Mouse (Mus musculus): ENCODE data around the gene Plcb2. TPM values are rescaled to one million over a fixed set of nuclear protein-coding genes. Genes with fewer than 3 reads are reported as not detected.
A peak's percentile ranks its signal among the peaks of the same experiment; 100 is the strongest.

The Plcb2 gene
- polyA plus RNA-seq, 1 experiment: 0.49 TPM

DNA sequence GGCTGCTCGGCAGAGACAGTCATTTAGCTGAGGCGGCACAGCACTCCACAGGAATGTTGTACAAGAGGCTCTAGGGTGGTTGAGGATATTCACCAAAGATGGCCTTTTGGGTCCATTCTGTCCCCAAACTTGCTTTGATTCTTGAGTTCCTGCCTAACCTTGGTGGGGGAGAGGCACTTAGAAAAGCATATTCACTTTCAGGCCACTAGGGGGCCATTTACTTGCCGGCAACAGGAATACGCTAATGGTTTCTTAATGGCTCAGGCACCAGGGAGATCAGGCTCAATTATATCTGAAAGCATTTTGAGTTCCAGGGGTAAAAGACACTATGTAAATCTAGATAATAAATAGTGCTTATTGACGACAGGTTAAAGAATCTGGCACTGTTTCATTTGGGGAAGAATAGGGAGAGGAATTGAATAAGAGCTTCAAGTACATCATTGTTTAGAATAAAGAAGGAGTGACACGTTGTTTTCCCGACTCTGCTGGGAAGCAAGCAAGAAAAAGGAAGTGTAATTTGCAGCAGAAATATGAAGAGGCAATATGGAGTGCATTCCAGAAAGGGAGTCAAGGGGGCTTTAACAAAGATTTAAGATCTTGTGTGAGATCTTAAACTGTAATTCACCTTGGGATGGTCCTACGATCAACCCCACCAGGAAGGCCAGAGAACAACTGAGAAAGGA, 15.2 kb upstream of the Plcb2 start:
- TF ChIP-seq CTCF (IDR thresholded peaks at IDR 0.05; ENCODE audit: borderline replicate concordance, insufficient read depth, low read length) (no peak), POLR2A (IDR thresholded peaks at IDR 0.05; ENCODE audit: low read depth, low read length) (no peak)

DNA sequence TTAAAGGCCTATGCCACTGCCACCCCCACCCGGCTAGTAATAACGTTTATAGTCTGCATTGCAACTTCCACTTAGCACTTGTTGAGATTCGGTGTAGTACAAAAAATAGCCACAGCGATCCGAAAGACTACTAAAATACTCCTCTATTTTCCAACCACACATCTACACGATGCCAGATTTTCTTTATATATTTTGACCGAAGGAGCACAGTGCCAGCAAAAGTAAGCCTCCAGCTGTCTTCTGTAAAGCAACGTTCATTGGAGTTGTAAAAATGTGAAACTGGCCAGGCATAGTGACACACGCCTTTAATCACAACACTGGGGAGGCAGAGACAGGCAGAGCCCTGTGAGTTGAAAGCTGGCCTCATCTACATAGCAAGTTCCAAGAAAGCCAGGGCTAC, 12.9 kb upstream of the Plcb2 start:
- Histone ChIP-seq H3K4me1 (ENCODE audit: control insufficient read depth, insufficient read depth, low read length) (0 out of 2 replicates have a peak, but pooled peaks cover 3% of the 10 kb centered on the region), H3K27ac (ENCODE audit: insufficient read depth, low read length) (no peak overlapping the region), H3K4me3 (ENCODE audit: insufficient read depth, low read length) (no peak overlapping the region)
- TF ChIP-seq POLR2A (IDR thresholded peaks at IDR 0.05; ENCODE audit: low read depth, low read length) (no peak), CTCF (IDR thresholded peaks at IDR 0.05; ENCODE audit: borderline replicate concordance, insufficient read depth, low read length) (no peak)

More for the DNA sequence above, 15.2 kb upstream of the Plcb2 start:
- H3K4me3 ChIP-seq (ENCODE audit: insufficient read depth, low read length): no peak overlapping the region
- no peak overlapping the region for H3K27ac ChIP-seq (ENCODE audit: insufficient read depth, low read length)
- H3K4me1 ChIP-seq (ENCODE audit: control insufficient read depth, insufficient read depth, low read length): peaks cover 12% of the 10 kb centered on the region; the same call in 1 of the 2 replicates

DNA sequence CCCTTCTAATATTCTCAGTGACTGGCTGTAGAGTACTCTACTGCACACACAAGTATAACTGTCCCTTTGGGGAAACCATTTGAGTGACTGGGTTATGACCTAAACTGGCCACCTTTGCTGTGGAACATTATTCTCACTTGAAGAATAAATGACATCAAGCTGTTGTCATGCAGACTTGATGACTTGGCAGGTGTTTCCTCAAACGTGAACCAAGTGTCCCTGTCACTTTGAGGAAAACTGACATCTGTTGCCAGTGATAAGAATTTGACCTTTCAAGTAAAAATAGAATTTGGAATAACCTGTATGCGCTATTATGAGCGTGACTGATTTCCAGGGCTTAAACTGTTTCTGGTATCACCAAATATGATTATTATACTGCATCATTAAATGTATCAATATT, 12.1 kb upstream of the Plcb2 start:
- TF ChIP-seq CTCF (IDR thresholded peaks at IDR 0.05; ENCODE audit: borderline replicate concordance, insufficient read depth, low read length) (no peak), POLR2A (IDR thresholded peaks at IDR 0.05; ENCODE audit: low read depth, low read length) (no peak)
- 0 out of 2 replicates have a peak, but pooled peaks cover 3% of the 10 kb centered on the region for H3K4me1 ChIP-seq (ENCODE audit: control insufficient read depth, insufficient read depth, low read length)
- no peak overlapping the region for H3K27ac ChIP-seq (ENCODE audit: insufficient read depth, low read length)
- H3K4me3 ChIP-seq (ENCODE audit: insufficient read depth, low read length): no peak overlapping the region

DNA sequence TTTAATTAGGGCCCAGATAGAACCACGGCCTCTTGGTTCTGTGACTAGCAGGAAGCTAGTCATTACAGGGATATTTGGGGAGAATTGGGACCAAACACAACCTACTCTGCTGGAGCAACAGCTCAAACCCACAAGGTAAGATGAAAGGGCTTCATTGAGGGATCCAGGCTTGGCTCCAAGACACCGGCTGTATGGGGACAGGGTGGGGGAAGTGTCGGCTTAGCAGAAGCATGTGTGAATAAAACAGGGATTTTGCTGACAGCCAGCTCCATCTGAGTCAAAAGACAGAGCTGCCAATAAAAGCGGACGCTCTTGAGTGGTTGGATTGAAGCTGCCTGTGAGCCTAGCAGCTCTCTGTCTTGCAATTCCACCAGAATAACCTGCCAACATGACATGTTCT, 5.1 kb upstream of the Plcb2 start:
- Histone ChIP-seq H3K4me3 (ENCODE audit: insufficient read depth, low read length) (no peak overlapping the region), H3K27ac (ENCODE audit: insufficient read depth, low read length) (no peak overlapping the region), H3K4me1 (ENCODE audit: control insufficient read depth, insufficient read depth, low read length) (no peaks in the 10 kb centered on the region)
- TF ChIP-seq CTCF (IDR thresholded peaks at IDR 0.05; ENCODE audit: borderline replicate concordance, insufficient read depth, low read length): no peak
- no peak for TF ChIP-seq POLR2A (IDR thresholded peaks at IDR 0.05; ENCODE audit: low read depth, low read length)

DNA sequence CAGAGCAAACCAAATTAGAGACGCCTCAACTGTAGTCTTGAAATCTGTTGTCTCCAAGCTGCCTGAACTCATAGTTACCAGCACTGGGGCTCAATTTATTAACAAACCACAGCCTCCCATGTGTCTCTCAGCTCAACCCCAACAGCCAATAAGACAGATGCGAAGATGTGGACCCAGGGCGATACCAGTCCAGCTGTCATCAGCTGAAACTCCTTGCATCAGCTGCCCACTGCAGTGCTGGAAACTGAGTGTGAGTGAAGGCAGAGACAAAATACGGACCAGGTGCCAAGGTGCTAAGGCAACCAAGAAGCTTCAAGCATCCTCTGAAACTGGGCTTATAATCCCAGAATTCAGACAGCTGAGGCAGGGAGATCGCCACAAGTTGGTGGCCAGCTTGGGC, 3.7 kb upstream of the Plcb2 start:
- no peaks in the 10 kb centered on the region for H3K4me1 ChIP-seq (ENCODE audit: control insufficient read depth, insufficient read depth, low read length)
- TF ChIP-seq POLR2A (IDR thresholded peaks at IDR 0.05; ENCODE audit: low read depth, low read length) (no peak), CTCF (IDR thresholded peaks at IDR 0.05; ENCODE audit: borderline replicate concordance, insufficient read depth, low read length) (no peak)
- H3K4me3 ChIP-seq (ENCODE audit: insufficient read depth, low read length): no peak overlapping the region
- H3K27ac ChIP-seq (ENCODE audit: insufficient read depth, low read length): no peak overlapping the region

DNA sequence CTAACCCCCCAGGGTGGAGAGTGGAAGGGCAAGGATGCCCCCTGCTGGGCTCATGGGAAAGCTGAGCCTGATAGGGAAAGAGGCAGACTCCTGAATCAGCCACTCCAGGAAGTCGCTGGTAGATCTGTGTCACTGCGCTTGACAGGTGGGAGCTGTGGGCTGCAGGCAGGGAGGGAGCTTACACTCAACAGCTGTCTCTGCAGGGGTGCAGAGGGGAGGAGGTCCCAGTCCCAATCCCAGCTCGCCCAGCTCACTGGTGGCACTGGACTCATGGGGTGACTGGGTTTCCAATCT, 2.3 kb upstream of the Plcb2 start:
- no peak for TF ChIP-seq POLR2A (IDR thresholded peaks at IDR 0.05; ENCODE audit: low read depth, low read length)
- TF ChIP-seq CTCF (IDR thresholded peaks at IDR 0.05; ENCODE audit: borderline replicate concordance, insufficient read depth, low read length): peak; percentile 30; the same call in 1 of the 2 replicates
- H3K4me1 ChIP-seq (ENCODE audit: control insufficient read depth, insufficient read depth, low read length): no peaks in the 10 kb centered on the region
- no peak overlapping the region for H3K4me3 ChIP-seq (ENCODE audit: insufficient read depth, low read length)
- no peak overlapping the region for H3K27ac ChIP-seq (ENCODE audit: insufficient read depth, low read length)

DNA sequence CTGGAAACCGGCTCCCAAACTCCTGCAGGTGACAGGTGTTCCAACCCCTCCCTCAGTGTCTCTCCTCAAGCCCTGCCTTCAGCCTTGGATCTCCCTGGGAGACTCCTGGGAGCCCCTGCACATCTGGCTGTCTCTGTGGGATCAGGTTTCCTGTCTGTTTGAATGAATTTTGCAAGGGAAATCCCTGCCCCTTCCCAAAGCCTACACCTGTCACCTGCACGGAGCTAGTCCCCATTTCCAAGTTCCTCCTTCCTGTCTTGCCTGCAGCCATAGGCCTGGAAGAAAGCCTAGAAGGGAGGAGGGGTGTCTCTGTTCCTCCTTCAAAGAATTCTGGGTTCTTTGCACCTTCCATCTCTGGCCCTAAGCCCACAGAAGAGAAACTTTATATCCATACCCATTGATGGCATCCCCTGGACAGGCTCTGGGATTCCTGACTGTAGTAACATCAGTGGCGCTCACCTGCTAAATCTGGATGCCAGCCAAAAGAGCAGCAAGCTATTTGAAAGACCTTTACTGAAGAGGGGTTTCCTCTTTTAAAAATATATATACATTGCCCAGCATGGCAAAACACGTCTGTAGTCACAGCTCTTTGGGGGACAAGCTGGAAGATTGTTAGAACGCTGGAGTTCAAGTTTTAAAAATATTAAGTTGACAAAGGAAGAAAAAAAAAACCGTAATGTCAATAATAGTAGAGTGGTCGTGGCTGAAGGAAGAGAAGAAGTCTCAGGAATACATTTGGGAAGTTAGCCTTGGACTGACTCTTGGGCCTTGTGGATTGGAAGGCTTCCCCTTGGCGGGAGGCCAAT, 1.8 kb upstream of the Plcb2 start:
- Histone ChIP-seq H3K4me3 (ENCODE audit: insufficient read depth, low read length) (no peak overlapping the region), H3K27ac (ENCODE audit: insufficient read depth, low read length) (no peak overlapping the region), H3K4me1 (ENCODE audit: control insufficient read depth, insufficient read depth, low read length) (no peaks in the 10 kb centered on the region)
- TF ChIP-seq POLR2A (IDR thresholded peaks at IDR 0.05; ENCODE audit: low read depth, low read length) (no peak), CTCF (IDR thresholded peaks at IDR 0.05; ENCODE audit: borderline replicate concordance, insufficient read depth, low read length) (no peak)

DNA sequence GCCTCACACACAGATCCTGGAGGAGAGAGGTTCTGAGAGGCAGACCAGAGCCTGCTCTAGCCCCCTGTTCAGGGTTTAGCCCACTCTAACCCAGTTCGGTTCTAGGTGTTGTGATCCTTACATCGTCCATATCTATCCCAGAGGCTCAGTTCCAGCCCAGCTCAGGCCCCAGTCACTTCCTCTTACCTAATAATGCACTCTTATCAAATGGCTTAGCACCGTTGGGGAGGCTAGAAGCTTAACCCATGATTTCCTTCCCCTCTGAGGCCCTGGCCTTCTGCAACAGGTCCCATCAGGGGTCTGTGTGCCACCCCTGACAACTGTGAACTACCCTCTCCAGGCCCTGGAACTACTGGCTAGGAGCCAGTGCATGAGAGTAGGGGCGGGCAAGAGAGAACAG, 956 bp upstream of the Plcb2 start:
- Histone ChIP-seq H3K4me3 (ENCODE audit: insufficient read depth, low read length) (no peak overlapping the region), H3K27ac (ENCODE audit: insufficient read depth, low read length) (no peak overlapping the region), H3K4me1 (ENCODE audit: control insufficient read depth, insufficient read depth, low read length) (no peaks in the 10 kb centered on the region)
- TF ChIP-seq POLR2A (IDR thresholded peaks at IDR 0.05; ENCODE audit: low read depth, low read length): no peak
- TF ChIP-seq CTCF (IDR thresholded peaks at IDR 0.05; ENCODE audit: borderline replicate concordance, insufficient read depth, low read length): no peak

DNA sequence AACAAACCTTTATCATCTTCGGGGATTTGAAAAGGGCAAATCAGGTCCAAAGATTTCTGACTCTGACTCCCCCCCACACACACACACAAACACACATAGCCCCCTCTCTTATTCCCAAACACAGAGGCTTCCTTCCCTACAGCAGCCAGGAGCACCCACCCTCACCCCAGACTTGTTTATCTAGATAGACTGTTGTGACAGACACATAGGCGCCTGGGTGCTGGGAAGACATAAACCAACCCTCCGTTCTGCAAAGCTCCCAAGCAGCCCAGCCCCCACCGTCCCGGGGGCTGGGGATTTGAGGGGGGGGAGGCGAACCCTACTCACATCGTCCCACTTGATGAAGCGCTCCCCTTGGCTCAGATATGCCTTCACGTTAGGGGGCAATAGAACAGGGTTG, 327 bp downstream of the Plcb2 start:
- Histone ChIP-seq H3K4me1 (ENCODE audit: control insufficient read depth, insufficient read depth, low read length) (no peaks in the 10 kb centered on the region), H3K4me3 (ENCODE audit: insufficient read depth, low read length) (no peak overlapping the region), H3K27ac (ENCODE audit: insufficient read depth, low read length) (no peak overlapping the region)
- TF ChIP-seq CTCF (IDR thresholded peaks at IDR 0.05; ENCODE audit: borderline replicate concordance, insufficient read depth, low read length) (no peak), POLR2A (IDR thresholded peaks at IDR 0.05; ENCODE audit: low read depth, low read length) (no peak)

DNA sequence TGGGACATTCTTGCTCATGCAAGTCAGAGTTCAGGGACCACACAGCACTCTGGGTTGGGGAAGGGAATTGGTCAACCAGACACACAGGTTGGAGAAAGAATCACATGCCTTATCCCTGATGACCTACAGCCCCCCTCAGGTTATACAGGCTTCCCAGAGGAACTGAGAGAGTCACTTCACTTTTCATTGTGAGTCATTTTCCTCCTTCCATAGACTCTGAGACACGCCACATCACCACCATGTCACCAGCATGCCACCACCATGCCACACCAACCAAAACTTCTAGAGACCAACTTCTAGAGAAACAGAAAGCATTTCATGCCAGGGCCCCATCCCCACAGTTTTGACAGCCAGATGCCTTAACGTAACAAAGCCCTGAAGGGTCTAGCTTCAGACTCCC, 1.4 kb downstream of the Plcb2 start:
- Histone ChIP-seq H3K4me3 (ENCODE audit: insufficient read depth, low read length) (no peak overlapping the region), H3K27ac (ENCODE audit: insufficient read depth, low read length) (no peak overlapping the region), H3K4me1 (ENCODE audit: control insufficient read depth, insufficient read depth, low read length) (no peaks in the 10 kb centered on the region)
- TF ChIP-seq POLR2A (IDR thresholded peaks at IDR 0.05; ENCODE audit: low read depth, low read length): no peak
- no peak for TF ChIP-seq CTCF (IDR thresholded peaks at IDR 0.05; ENCODE audit: borderline replicate concordance, insufficient read depth, low read length)

Measured in embryonic fibroblast, embryonic 13.5 days (primary cell).